Mouse (Mus musculus): ENCODE results near the gene Gclc. TPM values are rescaled to one million over a fixed set of nuclear protein-coding genes. Genes with fewer than 3 reads are reported as not detected.
A peak's percentile ranks its signal among the peaks of the same experiment; 100 is the strongest.
"Not testable (repeated sequence)": the region's sequence is repeated elsewhere in the genome, so short reads cannot be mapped to it uniquely, and the experiment has no call there.

The Gclc gene
- total RNA-seq, 2 experiments from 2014 or later = 7.1 to 7.9 TPM

DNA sequence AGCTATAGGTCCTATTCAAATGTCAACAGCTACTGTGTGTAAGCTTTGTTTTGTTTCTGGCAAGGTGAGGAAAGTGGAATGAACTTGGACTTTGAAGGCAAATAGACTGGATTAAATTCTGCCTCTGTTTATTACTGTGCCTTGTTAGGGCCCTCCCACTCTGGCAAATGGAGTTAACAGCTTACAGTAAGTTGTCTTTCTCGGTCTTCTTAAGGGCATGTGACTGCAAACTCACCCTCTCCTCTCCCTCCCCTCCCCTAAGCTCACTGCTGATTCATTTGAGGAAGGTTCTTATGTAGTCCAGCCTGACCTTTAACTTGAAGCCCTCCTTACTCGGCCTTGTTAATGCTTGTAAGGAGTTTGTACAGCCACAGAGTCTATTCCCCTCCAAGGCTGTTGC lies 8.0 kb upstream of the Gclc start:
- DNase-seq = no peak

DNA sequence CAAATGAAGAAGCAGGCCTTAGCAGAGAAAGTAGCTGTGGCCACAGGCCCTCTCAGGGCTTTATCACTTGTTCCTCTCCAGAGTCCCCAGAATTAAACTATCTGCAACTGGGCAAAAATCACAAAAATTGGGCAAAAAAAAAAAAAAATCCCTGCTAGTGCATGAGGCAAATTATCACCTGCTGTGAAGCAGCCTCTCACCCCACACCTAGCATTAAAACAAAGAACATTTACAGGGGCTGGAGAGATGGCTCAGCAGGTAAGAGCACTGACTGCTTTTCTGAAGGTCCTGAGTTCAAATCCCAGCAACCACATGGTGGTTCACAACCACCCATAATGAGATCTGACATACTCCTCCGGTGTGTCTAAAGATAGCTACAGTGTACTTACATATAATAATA lies 6.0 kb upstream of the Gclc start:
- not testable (repeated sequence) for DNase-seq

DNA sequence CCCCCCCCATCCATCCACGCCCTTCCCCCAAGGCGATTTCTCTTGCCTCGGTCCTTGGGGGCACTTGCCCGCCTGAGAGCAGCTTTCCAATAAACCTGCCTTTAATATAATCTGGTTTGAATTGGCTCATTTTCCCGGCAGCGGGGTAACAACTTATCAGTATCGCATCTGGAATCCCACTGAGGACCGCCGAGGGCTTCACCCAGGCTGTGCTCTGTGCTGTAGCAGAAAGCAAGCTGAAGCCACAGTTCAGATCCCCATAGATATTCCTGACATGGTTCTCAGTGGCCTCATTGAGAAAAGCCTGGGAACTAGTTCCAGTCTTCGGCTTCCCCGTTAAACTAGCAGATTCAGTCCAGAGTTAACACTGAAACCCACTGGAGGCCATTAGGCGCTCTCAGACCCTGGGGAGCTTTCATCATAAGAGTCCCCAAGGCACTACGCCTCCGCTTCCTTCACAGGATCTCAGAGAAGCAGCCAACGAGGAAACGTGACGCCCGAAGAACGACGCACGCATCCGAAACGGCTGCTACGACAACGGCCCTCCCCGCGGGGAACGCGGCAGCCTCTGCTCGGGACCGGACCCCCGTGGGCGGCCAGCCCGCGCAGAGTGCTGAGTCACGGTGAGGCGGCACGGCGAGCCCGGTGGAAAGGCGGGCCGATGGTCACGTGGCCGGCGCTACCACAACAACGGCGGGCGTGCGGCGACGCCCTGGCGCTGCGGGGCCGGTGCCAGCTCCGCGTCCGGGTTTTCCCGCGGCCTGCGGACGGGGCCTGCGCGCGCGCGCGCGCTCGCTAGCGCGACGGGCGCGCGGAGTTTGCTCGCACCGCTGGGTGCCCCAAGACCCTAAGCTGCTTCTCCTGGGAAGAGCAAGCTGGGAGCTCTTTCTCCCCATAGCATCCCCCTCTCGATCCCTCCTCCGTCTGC lies 3.9 kb upstream of the Gclc start:
- DNase-seq = peak; percentile 94

GRCm38 (mm10) chr9:77751091-77751521 lies 3.2 kb upstream of the Gclc start:
- no peak for DNase-seq

DNA sequence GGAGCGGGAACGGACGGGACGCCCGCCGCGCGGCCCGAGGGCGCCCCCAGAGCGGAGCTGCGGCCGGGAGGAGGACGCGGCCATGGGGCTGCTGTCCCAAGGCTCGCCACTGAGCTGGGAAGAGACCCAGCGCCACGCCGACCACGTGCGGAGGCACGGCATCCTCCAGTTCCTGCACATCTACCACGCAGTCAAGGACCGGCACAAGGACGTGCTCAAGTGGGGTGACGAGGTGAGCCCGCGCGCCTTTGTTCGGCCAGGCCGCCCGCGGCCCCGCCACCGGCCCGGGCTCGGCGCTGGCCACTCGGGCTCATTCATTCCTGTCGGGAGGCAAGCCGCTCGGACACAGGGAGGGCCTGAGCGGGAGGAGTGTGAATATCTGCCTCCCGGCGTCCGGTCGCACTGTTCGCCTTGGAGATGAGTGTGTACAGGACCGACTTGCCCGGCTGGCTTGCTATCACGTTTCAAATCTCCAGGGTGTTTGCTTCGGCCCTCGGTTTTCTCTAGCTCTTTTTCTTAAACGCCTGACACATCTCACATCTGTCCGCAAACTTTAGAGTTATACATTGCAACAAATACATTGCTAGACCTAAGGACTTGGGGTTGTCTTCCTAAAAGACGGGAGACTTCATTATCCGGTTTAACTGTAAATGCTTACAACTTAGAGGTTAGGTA lies 530 bp downstream of the Gclc start:
- DNase-seq = peak; percentile 68

- no peak for DNase-seq
These were observed 1.1 kb downstream of the Gclc start for GRCm38 (mm10) chr9:77755403-77755784.

DNA sequence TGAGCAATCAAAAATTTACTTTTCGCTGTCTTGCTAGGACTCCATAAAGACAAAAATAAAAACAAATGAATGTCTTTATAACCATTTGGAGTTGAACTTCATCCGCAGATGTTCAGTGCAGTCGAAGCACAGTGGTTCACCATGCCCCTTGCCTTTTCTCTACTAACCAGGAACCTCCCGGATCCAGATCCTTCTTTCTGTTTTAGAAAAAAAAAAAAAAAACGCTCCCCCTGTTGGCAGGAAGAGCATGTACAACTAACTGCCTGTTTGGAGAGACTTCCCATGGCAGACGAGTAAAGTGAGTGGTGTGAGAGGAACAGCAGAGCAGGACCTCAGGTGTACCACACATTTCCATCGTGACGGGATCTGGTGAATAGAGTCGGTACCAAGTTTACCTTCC lies 1.7 kb downstream of the Gclc start:
- DNase-seq = no peak

GRCm38 (mm10) chr9:77757331-77757730 lies 3.0 kb downstream of the Gclc start:
- no peak for DNase-seq

DNA sequence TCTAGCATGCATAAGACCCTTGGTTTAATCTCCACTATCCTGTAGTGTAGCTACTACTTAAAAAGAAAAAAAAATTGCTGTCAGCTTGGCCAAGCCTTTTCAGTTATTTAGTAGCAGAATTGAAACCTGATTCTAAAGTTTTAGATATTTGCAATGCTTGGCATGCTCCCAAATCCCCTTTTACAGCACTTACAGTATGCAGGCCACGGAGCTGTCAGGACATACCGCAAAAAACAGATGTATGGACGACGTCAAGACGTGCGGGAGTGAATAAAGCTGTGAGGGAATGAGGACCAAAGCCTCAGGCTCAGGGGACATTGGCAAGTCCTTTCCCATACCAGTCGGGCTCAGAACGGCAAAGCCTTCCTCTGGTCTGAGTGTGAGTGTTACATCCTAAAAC lies 4.1 kb downstream of the Gclc start:
- DNase-seq = no peak

DNA sequence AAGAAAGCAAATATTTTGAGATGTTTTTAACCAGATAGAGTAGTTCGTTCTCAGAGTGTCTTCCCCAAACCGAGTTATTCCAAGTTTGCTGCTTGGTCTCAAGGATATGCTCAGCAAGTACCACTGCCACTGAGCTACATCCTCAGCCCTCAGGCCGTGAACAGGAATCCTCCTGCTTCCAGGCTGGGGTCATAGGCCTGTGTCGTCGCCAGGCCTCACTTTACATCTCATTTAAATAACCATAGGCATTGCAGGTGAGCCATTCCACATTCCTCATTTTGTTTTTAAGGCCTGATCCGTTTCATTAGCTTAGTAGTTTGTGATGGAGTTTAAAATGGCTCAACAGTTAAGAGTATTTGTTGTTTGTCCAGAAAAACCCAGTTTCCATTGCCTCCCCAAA lies 4.8 kb downstream of the Gclc start:
- DNase-seq = no peak

DNA sequence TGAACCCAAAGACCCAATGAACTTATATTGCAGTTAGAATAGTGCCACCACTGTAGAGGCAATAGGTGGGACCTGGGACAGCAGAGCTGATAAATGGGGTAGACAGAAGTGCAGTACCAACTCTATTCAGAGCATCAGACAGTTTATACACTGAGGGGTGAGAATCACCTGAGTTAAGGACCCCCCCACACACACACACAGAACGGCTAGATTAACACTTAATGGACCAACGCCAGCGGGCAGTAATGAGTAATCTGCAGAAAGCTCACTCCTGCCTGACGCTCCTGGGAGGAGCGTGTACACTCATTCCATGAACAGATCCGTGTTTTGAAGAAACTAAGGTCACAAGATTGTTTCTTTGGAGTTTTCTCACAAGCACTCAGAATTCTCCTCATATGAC lies 5.4 kb downstream of the Gclc start:
- no peak for DNase-seq

DNA sequence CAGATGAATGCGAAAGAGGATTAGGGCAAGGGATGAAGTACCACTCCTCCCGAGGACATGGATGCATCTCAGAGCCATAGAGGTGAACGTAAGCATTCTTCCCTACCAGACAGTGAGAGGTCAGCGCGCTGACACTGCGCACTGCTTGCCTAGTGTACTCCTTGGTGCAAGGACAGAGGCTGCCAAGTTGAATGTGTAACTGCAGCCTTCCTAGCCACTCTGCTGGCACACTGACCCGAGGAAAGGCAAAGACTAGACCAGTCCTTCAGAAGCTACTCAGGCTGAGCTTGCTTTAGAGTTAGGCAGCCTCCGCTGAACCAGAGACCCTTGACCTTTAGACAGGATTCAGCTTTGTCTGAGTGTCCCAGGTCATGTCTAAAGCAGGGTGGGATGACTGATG lies 11.9 kb downstream of the Gclc start:
- DNase-seq = no peak

DNA sequence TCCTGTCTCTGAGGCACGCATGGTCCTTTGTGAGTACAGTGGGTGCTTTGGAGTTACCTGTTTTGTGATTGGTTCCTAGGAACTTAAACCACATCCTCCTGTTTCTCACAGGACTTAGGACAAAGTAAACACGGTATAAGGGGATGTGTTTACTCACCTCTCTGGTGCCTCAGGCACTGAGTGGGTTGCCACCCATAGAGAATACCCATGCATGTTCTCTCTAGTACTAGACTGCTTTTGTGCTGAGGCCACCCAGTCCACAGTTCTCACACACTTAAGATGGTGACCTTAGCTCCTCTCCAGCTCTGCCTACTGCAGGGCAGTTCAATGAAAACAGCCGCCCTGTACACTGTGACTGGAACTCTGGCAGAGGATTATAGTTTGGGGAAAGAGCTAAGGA lies 12.4 kb downstream of the Gclc start:
- no peak for DNase-seq

DNA sequence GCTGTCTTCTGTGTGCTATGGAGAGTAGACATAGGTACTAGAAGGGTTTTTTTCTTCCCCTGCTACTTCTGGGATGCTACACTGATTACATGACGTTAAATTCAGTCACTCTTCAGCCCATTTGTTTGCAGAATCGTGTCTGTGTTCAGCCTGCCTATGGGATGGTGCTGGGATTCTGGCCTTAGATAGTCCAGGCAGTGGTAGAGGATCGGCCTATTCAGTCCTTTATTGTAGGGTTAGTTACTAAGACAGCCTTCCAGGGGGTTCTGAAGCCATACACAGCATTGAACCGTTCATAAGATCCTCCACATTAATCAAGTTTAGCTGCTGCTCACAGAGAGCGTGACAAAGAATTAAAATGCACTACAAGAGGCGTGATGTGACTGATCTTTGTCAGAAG lies 16.6 kb downstream of the Gclc start:
- DNase-seq = no peak

DNA sequence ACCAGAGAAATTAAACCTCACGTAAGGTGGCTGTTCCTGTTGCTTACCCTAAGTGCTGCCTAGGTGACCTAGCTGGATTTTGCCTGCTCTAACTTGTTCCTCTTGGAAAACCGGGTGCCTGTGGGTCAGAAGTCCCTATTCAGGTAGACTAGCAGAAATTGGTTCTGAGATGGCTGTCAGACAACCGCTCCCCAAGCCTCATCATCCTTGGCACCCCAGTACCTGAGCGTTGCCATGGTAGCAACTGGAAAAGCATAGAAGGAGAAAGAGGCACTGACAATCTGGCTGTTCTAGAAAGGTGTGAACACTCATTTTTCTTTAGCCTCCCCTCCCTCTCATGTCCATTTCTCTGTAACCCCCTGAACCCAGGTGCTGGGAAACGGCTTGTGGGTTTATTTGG lies 17.0 kb downstream of the Gclc start:
- no peak for DNase-seq

- DNase-seq = no peak
These were observed 17.5 kb downstream of the Gclc start for GRCm38 (mm10) chr9:77771765-77772383.

DNA sequence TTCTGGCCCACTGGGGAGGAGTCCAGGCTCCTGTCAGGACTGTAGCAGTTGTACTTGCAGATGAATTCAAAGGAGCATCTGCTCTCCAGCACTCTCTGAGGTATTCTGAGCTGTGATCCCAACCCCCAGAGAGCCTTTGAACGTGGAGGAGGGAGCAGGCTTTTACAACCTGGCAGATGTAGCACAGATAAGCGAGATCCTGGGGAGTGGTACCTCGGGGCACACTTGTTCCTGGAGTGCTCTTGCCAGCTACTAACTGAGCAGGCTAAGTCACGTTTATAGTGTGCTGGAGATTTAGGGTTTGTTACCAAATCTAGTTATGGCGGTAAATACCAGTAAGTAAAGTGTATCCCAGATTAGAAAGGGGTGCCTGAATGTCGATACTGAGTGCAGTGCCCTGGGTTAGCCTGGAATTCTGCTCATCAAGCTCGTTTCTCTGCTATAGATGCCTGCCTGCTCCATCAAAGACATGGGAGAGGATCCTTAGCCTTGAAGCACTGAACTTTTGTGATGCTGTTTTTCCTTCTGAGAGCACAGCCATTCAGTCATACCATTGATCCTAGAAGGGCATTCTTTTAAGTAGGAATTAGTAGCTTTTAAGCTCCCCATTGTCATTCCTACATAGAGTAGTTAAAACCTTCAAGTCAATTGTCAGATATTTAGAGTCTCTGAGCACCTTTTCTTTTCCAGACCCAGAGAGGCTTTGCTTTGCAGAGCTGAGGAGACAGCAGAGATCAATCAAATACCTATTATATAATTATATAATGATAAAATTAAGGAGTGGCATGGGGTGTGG lies 22.6 kb downstream of the Gclc start:
- no peak for DNase-seq

DNA sequence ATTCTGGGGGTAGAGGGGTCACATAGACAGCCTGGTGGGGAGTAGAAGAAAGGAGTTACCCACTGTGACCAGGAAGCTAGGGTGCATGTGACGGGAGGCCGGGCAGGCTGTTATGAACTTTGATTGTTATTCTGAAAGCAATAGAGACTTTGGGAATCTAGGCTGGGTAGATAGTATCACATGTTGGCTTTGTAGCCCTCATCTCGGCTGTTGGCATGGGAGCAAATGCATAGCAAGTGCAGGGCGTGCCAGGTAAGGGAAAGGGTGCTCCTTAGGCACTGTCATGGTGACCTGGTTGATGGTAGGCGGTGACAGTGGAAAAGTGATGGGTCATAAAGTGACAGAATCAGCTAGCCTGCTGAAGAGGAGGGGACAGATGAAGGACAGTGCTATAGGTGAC lies 23.3 kb downstream of the Gclc start:
- DNase-seq = no peak

DNA sequence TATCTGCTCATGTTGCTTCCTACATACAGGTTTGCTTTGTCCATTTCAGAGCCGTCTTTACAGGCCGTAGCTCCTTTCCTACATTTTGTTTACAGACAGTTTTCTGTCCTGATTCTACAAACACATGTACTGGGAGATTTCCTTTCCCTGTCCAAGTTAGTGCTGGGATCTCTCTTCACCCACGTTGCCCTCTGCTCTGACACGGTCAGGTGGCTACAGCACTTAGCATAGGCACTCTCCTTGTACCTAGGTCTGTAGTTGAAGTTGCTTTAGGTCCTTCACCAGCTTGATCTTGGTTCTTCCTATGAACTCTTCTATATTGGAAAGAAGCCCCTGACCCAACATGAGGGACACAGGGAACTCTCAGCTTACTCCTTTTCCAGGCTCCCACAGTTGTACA lies 25.4 kb downstream of the Gclc start:
- no peak for DNase-seq

GRCm38 (mm10) chr9:77781453-77782163 lies 27.3 kb downstream of the Gclc start:
- DNase-seq = no peak

GRCm38 (mm10) chr9:77782201-77782600 lies 27.9 kb downstream of the Gclc start:
- no peak for DNase-seq

GRCm38 (mm10) chr9:77783006-77783405 lies 28.7 kb downstream of the Gclc start:
- no peak for DNase-seq
